Comparison of ENCODE assay signal across 11 mouse cellular contexts in the genomic region with DNA sequence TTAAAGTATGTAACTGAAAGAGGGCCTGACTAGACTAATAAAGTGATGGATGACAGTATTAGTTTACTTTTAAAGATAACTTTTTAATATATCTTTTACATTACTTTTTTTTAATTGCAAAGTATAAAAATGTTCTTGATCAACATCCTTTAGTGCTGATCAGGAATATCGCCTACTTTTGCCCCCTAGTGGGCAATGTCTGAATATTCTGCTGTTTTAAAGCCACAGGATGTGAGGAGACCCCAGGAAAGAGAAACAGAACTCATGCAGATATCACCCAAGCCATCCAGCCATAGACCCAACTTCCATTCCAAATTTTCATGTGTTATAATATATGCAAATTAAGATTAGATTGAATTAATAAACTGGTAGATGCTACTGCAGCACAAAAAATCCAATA. TPM values are rescaled to one million over a fixed set of nuclear protein-coding genes. Genes with fewer than 3 reads are reported as not detected.
DNase-seq lines count a peak whose midpoint lies in the region; ATAC-seq and TF ChIP-seq lines count a peak whose summit lies in the region.
"Had no signal": no experiment of that assay in that cellular context is flagged by ENCODE, and none has a peak within 500 bp of the region (broad histone marks: within the 10 kb centered on the region; RNA-seq: fewer than 3 reads in every experiment).

No protein-coding gene starts in this region.

- no peak overlapping the region for H3K4me3 ChIP-seq in layer of hippocampus, adult 2 months
- H3K4me3 ChIP-seq in lung, postnatal 0 days (ENCODE audit: low read depth, low read length), result no peak overlapping the region
- no peak overlapping the region for H3K4me3 ChIP-seq in midbrain, embryonic 11.5 days (ENCODE audit: low read depth, low read length)
- H3K4me3 ChIP-seq: embryonic facial prominence, embryonic 12.5 days; myocyte had no signal

- TF ChIP-seq CTCF in layer of hippocampus, adult 2 months (conservative IDR thresholded peaks at IDR 0.05), result peak; percentile 83
- peak; percentile 67 for TF ChIP-seq CTCF in lung, postnatal 0 days (IDR thresholded peaks at IDR 0.05)

- no peak overlapping the region for H3K9ac ChIP-seq in lung, postnatal 0 days (replicated peaks; ENCODE audit: low read depth)
- H3K9ac ChIP-seq in midbrain, embryonic 11.5 days (ENCODE audit: low read length), result no peak overlapping the region
- H3K9ac ChIP-seq: embryonic facial prominence, embryonic 12.5 days had no signal

- TF ChIP-seq EP300 in lung, postnatal 0 days (IDR thresholded peaks at IDR 0.05), result no peak

- peak; percentile 23 for DNase-seq in adrenal gland, postnatal 10 days
- no peak for DNase-seq in adrenal gland, adult 8-10 months
- peak in 1 of 2 experiments; percentile 29 for DNase-seq in layer of hippocampus, adult 2 months (ENCODE audit: low spot score in 2 of 2)
- no peak for DNase-seq in layer of hippocampus, postnatal 36 days
- DNase-seq in NIH3T3 (ENCODE audit: low read depth), result peak; percentile 71
- peak; percentile 6 for DNase-seq in lung, postnatal 0 days (ENCODE audit: low spot score)
- no peak for DNase-seq in urinary bladder, adult 18-20 months (ENCODE audit: low spot score in 2 of 2)
- no peak for DNase-seq in midbrain, embryonic 11.5 days (ENCODE audit: low spot score, missing footprints)

- H3K4me1 ChIP-seq in lung, postnatal 0 days (ENCODE audit: insufficient read depth, low read depth, low read length), result no peaks in the 10 kb centered on the region
- no peaks in the 10 kb centered on the region for H3K4me1 ChIP-seq in midbrain, embryonic 11.5 days (ENCODE audit: control insufficient read depth, insufficient read depth, low read length)
- H3K4me1 ChIP-seq: embryonic facial prominence, embryonic 12.5 days had no signal

- H3K9me3 ChIP-seq in lung, postnatal 0 days (ENCODE audit: low read length), result no peaks in the 10 kb centered on the region
- H3K9me3 ChIP-seq in midbrain, embryonic 11.5 days (ENCODE audit: control insufficient read depth, low read length), result no peaks in the 10 kb centered on the region
- H3K9me3 ChIP-seq: embryonic facial prominence, embryonic 12.5 days had no signal

- no peaks in the 10 kb centered on the region for H3K27me3 ChIP-seq in lung, postnatal 0 days (replicated peaks; ENCODE audit: insufficient read depth, low read length)
- no peaks in the 10 kb centered on the region for H3K27me3 ChIP-seq in midbrain, embryonic 11.5 days (ENCODE audit: control insufficient read depth, insufficient read depth, low read length)
- H3K27me3 ChIP-seq: embryonic facial prominence, embryonic 12.5 days had no signal

- no peak overlapping the region for H3K4me2 ChIP-seq in lung, postnatal 0 days (replicated peaks; ENCODE audit: low read depth, low read length)
- H3K4me2 ChIP-seq in midbrain, embryonic 11.5 days, result no peak overlapping the region
- H3K4me2 ChIP-seq: embryonic facial prominence, embryonic 12.5 days had no signal

- H3K27ac ChIP-seq in layer of hippocampus, adult 2 months, result no peak overlapping the region
- no peak overlapping the region for H3K27ac ChIP-seq in lung, postnatal 0 days (ENCODE audit: low read length)
- no peak overlapping the region for H3K27ac ChIP-seq in midbrain, embryonic 11.5 days (ENCODE audit: low read depth, low read length)
- H3K27ac ChIP-seq: embryonic facial prominence, embryonic 12.5 days had no signal

- WGBS in lung, postnatal 0 days, result 18% methylated on average over 1 of the region's 1 CpGs
- WGBS in midbrain, embryonic 11.5 days, result 25% methylated on average over 1 of the region's 1 CpGs

- ATAC-seq in lung, postnatal 0 days, result no peak
- no peak for ATAC-seq in midbrain, embryonic 11.5 days (ENCODE audit: low FRiP score)

- no peaks in the 10 kb centered on the region for H3K36me3 ChIP-seq in lung, postnatal 0 days (ENCODE audit: insufficient read depth, low read length)
- H3K36me3 ChIP-seq in midbrain, embryonic 11.5 days (ENCODE audit: control insufficient read depth, insufficient read depth, low read length), result no peaks in the 10 kb centered on the region
- H3K36me3 ChIP-seq: embryonic facial prominence, embryonic 12.5 days had no signal

RNA-seq across cellular contexts. Expression of a gene that starts 1.1 kb away (rescaled TPM):
- total RNA-seq in adrenal gland, postnatal 10 days (2021), result not detected
- total RNA-seq in adrenal gland, adult 8-10 months (2022), result under 1 TPM in 2 of 4 experiments, not detected in 2; 0.45 to 0.77 TPM
- total RNA-seq in layer of hippocampus, adult 2 months (2021), result 1 to 10 TPM in 1 of 2 experiments, not detected in 1; 1.4 TPM
- under 1 TPM in 1 of 2 experiments, not detected in 1; 0.77 TPM for total RNA-seq in layer of hippocampus, postnatal 36 days (2021)
- not detected in 2 replicates for polyA plus RNA-seq in lung, postnatal 0 days (2015; fragmentation: Nextera tagmentation; extraction: Ambion mirVana)
- polyA plus RNA-seq in midbrain, embryonic 11.5 days (2014; fragmentation: Nextera tagmentation; extraction: Ambion mirVana), result not detected in 2 replicates
- polyA plus RNA-seq: testis, adult 2 months had no signal

RNA-seq across cellular contexts. Expression of a gene that starts 24.2 kb away (rescaled TPM):
- total RNA-seq in adrenal gland, postnatal 10 days (2021), result 10 to 100 TPM; 12.0 to 15.0 TPM
- 10 to 100 TPM; 12.3 to 14.2 (median 13.2) TPM for total RNA-seq in adrenal gland, adult 8-10 months (2022)
- total RNA-seq in layer of hippocampus, adult 2 months (2021), result 1 to 10 TPM; 5.7 to 7.1 TPM
- 1 to 10 TPM; 5.9 TPM for total RNA-seq in layer of hippocampus, postnatal 36 days (2021)
- polyA plus RNA-seq in lung, postnatal 0 days (2015; fragmentation: Nextera tagmentation; extraction: Ambion mirVana), result 5.9 and 8.7 TPM in 2 replicates
- 20.2 and 22.3 TPM in 2 replicates for polyA plus RNA-seq in midbrain, embryonic 11.5 days (2014; fragmentation: Nextera tagmentation; extraction: Ambion mirVana)

Comparison
In these comparisons a context has a peak if more than half of its experiments do, and no peak if none do; other contexts are left out.
1. DNase-seq: peak in adrenal gland, postnatal 10 days (single experiment), NIH3T3 (single experiment) and lung, postnatal 0 days (single experiment); none in adrenal gland, adult 8-10 months (single experiment), layer of hippocampus, postnatal 36 days (0 of 2), urinary bladder, adult 18-20 months (0 of 2) and midbrain, embryonic 11.5 days (single experiment).